Mouse (Mus musculus): ENCODE data around the gene Pigk.

The Pigk gene

DNA sequence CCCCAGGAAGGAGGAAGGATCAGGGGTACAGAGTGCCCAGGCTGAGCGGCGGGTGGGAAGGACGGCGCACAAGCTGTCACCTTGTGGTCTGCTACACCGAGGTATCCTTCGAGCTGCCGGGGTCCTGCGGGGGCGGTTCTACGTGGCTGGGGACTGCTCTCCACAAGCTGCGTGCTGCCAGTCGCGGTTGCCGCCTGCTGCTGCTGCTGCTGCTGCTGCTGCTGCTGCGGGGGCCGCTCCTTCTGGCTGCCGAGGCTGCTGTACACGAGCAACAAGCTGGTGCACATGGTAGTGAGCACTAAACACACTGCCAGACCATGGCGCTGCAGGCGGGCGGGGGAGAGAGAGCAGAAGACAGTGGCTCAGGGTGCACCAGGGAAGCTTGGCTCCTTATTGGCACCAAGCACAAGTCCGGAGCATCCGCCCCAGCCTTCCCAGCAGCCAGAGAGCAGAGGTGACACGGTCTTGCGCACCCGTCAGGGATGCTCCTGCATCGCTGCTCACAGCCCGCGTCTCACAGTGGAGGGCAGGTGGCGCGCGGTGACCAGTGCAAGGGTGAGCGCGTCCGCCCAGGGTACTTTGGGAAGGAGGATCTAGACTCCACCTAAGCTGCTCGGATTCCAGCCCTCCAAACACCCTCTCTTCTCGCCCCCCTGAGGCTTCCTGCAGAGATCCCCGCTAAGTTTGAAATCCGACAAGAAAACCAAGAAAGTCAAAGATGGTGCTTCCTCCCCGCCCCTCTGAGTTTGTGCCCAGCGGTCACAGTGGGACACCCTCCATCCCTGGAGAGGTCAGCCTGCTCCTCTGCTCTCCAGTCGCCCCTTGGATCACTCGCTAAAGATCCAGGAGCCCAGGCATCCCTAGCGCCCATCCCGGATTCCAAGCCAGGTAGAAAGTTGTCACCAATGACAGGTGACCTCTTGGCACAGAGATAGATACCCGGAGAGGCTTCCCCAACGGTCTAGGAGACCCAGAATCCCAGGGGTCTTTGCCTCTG is 267.4 kb downstream of the Pigk start:
- DNase-seq (ENCODE audit: low spot score in 2 of 2): peak; percentile 66 to 76

DNA sequence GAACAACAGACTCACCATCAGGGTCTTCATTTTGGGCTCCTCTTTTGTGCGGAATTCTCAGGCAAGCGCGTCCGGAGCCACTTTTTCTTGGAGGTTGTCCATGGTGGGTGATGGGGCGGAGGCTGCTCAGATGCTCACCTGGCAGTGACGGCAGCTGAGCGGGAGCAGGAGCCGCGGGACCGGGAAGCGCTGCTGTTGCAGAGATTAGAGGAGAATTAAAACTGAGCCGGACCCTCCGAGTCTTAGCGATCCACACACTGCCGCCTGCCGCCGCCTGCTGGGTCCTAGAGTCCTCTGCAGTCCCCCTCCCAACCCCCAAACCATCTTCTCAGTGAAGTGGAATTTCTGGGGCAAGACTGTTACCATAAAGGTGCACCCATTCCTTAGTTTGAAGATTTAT is 268.1 kb downstream of the Pigk start, which contains the start of gene St6galnac5:
Gene St6galnac5 (minus strand): TSS at position 259 of the 400 bp plus-strand sequence.
- peak; percentile 78 to 79 for DNase-seq (ENCODE audit: low spot score in 2 of 2)

DNA sequence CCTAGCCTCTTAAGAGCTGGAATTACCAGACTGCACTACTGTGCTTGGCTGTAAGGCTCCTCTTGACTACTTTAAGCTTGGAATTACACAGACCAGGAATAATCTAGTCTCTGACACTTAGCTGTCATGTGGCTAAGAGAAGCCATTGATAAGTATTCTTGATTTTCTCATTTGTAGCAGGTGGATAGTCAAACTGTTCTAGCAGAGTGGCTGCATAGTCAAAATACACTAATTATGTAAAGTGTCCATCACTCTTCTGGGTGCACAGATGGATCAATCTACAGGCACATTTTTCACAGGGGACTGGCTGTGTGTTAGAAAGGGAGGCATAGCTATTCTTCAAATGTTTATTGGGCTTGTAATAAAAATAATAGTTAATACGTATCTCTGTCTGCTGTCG is 276.9 kb downstream of the Pigk start:
- DNase-seq (ENCODE audit: low spot score in 2 of 2): no peak

- DNase-seq (ENCODE audit: low spot score in 2 of 2): peak in 1 of 2 experiments; percentile 33
These were observed 279.7 kb downstream of the Pigk start for GRCm38 (mm10) chr3:152993608-152994007.

DNA sequence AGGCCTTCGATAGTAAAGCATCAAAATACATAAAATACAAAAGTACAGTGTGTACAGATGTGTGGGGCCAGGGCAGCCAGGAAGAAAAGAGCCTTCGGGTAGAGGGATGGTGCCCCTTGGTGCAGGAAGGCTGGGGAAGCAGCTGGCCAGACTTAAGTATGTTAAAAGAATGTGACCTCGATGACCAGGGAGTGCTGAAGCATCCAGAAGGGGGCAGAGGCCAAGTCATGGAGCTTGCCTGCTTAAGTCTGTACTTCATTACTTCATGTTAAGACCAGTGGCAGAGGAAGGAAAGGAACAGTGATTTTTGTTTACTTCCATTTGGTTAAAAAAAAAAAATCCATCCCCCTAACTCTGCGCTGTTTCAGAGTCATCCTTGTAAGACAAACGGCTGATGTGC is 284.2 kb downstream of the Pigk start:
- no peak for DNase-seq (ENCODE audit: low spot score in 2 of 2)

- DNase-seq (ENCODE audit: low spot score in 2 of 2): no peak
These were observed 285.0 kb downstream of the Pigk start for GRCm38 (mm10) chr3:152998901-152999300.

GRCm38 (mm10) chr3:153006893-153007292 is 293.0 kb downstream of the Pigk start:
- DNase-seq (ENCODE audit: low spot score in 2 of 2): no peak

- DNase-seq (ENCODE audit: low spot score in 2 of 2): no peak
These were observed 302.5 kb downstream of the Pigk start for GRCm38 (mm10) chr3:153016355-153016754.

- no peak for DNase-seq (ENCODE audit: low spot score in 2 of 2)
These were observed 304.2 kb downstream of the Pigk start for GRCm38 (mm10) chr3:153018051-153018450.

DNA sequence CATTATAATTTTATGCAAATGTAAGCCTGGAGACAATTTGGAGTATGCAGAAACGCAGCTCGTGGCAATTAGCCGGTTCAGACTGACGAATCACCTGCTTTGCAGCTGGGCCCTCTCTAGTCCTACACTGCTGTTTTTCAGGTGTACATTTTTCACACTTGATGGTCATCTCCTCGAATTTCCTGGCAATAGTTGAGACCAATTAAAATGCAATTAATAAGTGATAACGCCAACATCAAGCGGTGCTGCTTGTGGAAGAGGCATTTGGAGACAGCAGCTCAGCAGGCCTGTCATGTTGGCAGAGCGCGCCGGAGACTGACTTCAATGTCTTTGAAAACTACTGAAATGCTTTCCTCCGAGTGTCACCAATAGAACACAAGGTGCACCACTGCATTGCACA is 310.1 kb downstream of the Pigk start:
- no peak for DNase-seq (ENCODE audit: low spot score in 2 of 2)

Measured in right cerebral cortex, postnatal 10 days (tissue).